Mouse (Mus musculus): ENCODE data around the gene Adcy9.
"Not testable (repeated sequence)": the region's sequence is repeated elsewhere in the genome, so short reads cannot be mapped to it uniquely, and the experiment has no call there.

The Adcy9 gene

DNA sequence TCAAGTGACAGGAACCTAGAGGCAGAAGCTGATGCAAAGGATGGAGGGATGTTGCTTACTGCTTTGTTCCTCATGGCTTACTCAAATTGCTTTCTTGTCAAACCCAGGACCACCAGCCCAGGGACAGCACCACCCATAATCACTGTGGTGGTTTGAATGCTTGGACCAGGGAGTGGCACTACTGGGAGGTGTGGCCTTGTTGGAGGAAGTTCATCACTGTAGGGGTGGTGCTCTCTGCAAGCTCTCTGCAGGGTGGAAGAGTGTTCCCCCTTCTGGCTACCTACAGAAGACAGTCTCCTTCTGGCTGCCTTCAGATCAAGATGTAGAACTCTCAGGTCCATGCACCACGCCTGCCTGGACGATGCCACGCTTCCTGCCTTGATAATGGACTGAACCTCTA is 148.0 kb downstream of the Adcy9 start:
- DNase-seq (ENCODE audit: low spot score in 2 of 2): no peak

DNA sequence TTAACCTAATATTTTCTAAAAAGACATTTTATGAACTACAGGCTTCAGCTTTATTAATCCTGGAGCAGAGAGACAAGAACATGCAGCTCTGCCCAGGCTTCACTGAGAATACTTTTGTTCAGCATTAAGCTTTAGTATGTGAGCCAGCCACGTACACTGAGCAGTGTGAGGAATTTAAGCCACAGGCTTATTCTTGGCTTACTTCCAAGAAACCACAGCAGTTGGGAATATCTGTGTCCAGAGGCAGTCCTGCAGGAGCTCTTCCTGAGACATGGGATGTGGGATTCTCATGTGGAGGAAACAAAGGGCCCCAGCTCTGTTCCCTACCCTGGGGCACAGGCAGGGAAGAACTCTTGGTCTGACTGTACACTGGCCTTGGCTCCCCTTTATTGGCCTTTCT is 149.4 kb downstream of the Adcy9 start:
- no peak for DNase-seq (ENCODE audit: low spot score in 2 of 2)

DNA sequence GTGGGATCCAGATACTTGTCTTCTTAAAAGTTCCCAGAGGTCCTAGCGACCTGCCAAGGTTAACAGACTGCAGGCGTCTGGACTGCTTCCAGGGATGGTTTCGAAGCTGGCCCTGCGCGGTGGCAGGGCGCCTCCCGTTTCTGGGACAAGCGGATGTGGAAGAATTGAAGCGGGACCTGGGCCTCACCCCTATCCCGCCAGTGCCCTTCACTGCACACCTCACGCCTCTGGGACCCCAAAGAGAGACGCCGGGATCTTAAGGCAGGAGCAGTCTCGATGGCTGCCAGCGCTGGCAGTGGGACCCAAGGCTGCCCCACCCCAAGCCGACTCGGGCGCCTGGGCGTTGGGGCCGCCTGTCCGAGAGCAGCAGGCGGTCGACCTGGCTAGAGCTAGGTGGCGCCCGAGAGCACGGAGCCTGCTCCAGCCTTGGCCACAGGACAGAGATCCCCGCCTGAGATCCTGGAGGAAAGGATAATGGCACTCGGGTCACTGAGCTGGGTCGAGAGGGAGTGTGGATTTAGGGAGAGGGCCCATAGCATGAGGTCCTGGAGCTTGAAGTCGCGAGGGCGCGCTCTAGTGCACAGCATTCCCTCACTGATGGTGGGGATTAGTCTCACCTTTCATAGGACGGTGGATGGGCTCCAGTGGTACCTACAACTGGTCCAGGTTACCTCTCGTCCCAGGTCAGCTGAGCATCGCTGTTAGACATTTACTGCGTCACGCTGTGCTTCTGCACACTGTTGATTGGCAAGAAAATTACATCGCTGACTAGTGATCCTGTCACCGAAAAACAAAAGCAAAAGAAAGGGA is 152.2 kb downstream of the Adcy9 start:
- DNase-seq (ENCODE audit: low spot score in 2 of 2): peak; percentile 30 to 59

DNA sequence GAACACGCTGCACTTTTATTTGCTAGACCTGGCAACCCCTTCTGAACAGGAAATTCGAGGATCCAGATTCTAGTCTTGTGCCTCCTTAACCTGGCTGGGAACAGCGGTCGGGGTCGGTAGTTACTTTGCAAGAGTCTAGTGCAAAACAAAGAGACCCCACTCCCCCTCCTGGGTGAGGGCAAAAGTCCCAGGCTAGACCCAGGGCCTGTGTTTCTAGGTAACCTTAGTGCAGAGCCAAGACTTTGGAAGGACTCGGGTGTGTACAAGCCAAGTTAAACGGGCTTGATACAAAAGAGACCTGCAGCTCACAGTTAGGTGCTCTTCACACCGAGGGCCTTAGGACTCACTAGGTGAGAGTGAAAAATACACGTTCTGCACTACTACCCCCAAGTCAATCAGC is 152.8 kb downstream of the Adcy9 start:
- DNase-seq (ENCODE audit: low spot score in 2 of 2): no peak

DNA sequence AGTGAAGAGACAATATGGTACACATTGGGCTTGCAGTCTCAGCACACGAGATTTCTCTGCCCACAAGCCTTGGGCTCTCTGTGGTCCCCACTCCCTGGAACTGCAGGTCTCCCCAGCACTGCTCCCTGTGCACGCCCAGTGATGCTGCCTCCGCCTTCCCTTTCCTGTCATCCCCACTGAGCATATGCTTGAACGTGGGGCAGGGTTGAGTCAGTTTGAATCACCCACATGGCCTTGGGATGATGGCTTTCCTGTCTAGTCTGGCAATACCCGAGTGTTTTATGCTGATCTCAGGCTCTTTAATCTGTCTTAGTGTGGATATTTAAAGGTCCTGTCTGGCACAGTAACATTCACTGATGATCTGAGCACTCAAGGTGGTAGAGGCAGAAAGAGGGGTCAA is 154.9 kb downstream of the Adcy9 start:
- no peak for DNase-seq (ENCODE audit: low spot score in 2 of 2)

DNA sequence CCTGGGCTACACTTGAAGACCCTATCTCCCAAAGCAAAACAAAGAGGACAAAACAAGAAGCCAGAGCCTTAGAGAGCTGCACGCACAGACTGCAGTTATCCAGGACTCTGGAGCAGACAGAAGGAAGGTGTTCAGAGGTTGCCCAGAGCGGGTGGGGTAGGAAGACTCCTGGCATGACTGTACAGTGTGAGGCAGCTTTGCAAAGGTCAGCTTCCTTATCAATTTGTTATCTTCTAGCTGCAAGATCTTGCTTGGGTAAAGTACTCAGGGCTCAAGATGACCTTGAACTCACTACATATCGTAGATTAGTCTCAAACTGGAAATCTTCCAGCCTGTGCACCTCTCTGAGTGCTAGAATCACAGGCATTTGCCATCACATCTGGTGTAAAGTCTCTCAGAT is 156.8 kb downstream of the Adcy9 start:
- DNase-seq (ENCODE audit: low spot score in 2 of 2): no peak

DNA sequence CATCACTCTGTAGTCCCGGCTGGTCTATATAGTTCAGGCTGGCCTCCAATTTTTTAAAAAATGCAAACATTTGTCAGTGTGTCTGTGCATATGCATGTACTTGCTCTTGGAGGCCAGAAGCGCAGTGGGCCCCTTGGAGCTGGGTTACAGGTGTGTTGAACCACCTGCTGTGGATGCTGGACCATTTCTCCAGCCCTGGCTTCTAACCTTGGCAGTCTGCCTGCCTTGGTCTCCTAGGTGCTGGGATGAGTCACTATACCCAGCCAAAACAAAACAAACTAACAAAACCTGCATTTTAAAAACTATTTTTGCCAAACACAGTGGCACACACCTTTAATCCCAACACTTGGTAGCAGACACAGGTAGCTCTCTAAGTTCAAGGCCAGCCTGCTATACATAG is 162.8 kb downstream of the Adcy9 start:
- no peak for DNase-seq (ENCODE audit: low spot score in 2 of 2)

DNA sequence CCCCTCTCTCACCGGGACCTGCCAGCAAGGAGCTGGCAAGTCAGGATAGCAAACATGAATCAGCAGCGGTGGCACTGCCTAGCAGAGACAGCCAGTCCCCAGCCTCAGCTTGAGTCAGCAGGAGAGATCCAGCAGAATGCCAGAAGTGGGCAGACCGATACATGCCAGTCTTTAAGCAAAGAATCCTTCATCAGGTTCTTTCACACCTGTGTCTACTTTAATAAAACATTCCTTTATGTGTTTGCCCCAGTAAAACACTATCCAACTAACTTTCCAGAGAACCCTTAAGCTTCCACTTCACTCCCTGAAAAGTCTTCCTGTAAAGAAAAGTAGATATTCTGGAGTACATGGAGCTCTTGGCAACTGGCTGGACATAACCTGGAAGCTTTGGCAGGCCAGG is 171.5 kb downstream of the Adcy9 start:
- no peak for DNase-seq (ENCODE audit: low spot score in 2 of 2)

DNA sequence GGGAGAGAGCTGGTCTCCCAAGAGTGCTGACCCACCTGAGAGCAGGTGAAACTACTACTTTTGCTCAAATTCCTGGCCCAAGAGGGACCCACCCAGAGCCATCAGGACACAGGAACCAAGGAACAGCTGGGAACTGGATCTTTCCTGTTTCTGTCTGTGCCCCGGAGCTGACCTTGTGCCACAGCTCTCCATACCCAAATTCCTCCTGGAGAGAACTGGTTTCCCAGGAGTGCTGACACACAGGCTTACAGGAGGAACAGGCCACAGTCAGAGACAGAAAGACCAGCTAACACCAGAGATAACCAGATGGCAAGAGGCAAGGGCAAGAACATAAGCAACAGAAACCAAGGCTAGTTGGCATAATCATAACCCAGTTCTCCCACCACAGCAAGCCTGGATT is 175.1 kb downstream of the Adcy9 start:
- not testable (repeated sequence) for DNase-seq (ENCODE audit: low spot score in 2 of 2)
